Mouse (Mus musculus) forebrain, embryonic 16.5 days (tissue): ENCODE results near the gene Ryr2. TPM values are rescaled to one million over a fixed set of nuclear protein-coding genes. Genes with fewer than 3 reads are reported as not detected.

ENCODE experiments used
- ATAC-seq: fragments of 200-750 bp; cut with Nextera tagmentation; 2 replicates; pipeline ENCODE4 v1.8.0; 2017; ENCODE audit warnings: mild to moderate bottlenecking, moderate library complexity
- H3K27ac ChIP-seq: fragments of 300-500 bp; sonication (generic); 2 replicates; pipeline ENCODE4 v1.5.1; 2014; ENCODE audit warnings: low read length, control low read depth
- H3K27me3 ChIP-seq: fragments of 300-500 bp; sonication (generic); replicated peaks from 2 replicates; pipeline ENCODE4 v1.6.1; 2014; ENCODE audit warnings: low read length; ENCODE audit not compliant: control insufficient read depth, insufficient read depth
- H3K36me3 ChIP-seq: fragments of 300-500 bp; sonication (generic); 2 replicates; pipeline ENCODE4 v1.6.1; 2014; ENCODE audit not compliant: control insufficient read depth, insufficient read depth
- H3K4me1 ChIP-seq: fragments of 300-500 bp; sonication (generic); replicated peaks from 2 replicates; pipeline ENCODE4 v1.6.1; 2014; ENCODE audit warnings: low read length; ENCODE audit not compliant: control insufficient read depth, insufficient read depth
- H3K4me2 ChIP-seq: fragments of 300-500 bp; sonication (generic); 2 replicates; pipeline ENCODE4 v1.6.1; 2014; ENCODE audit warnings: mild to moderate bottlenecking, low read length, control low read depth
- H3K4me3 ChIP-seq: fragments of 300-500 bp; sonication (generic); replicated peaks from 2 replicates; pipeline ENCODE4 v1.5.1; 2014; ENCODE audit warnings: mild to moderate bottlenecking, low read length, control low read depth
- H3K9ac ChIP-seq: fragments of 300-500 bp; sonication (generic); replicated peaks from 2 replicates; pipeline ENCODE4 v1.6.1; 2014; ENCODE audit warnings: low read depth, low read length, control low read depth
- H3K9me3 ChIP-seq: fragments of 300-500 bp; sonication (generic); 2 replicates; pipeline ENCODE4 v1.6.1; 2016; ENCODE audit warnings: low read length; ENCODE audit not compliant: control insufficient read depth
- WGBS: fragments of 180-500 bp; shearing (Covaris S2); extraction: QIAGEN DNeasy Blood & Tissue Kit; methylation state at CpG from one replicate; pipeline ENCODE4 v1.1.7; 2014; 5-methylcytosine and 5-hydroxymethylcytosine counted together
- polyA plus RNA-seq: library from polyadenylated mRNA; unstranded; fragments of >200 nt; fragmentation: Nextera tagmentation; extraction: Ambion mirVana; gene quantifications from 2 replicates; pipeline ENCODE4 v1.2.1, GENCODE M21; 2015

Gene Ryr2
- polyA plus RNA-seq, 1 experiment from 2014 or later, result 2.2 TPM

DNA sequence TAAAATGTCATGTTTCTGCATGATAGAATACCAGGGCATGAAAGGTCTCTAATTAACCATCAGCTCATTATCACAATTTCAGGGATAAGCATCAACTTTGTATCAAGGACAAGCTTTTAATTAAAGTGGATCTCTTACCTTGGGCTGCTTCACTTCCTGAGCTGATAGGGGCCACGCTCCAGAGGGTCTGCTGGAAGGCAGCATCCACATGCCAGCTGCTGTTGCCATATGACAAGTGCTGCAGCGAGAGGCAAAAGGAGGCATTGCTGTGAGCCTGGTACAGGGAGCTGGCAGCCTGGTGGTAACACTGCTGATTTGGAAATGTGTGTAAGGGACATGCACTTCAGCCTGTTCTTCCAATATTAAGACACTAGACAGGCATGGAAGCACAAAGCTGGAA, 237.8 kb downstream of the Ryr2 start:
- Histone ChIP-seq H3K9ac (no peak overlapping the region), H3K36me3 (no peaks in the 10 kb centered on the region), H3K4me2 (no peak overlapping the region), H3K4me3 (no peak overlapping the region), H3K4me1 (no peaks in the 10 kb centered on the region), H3K9me3 (no peaks in the 10 kb centered on the region), H3K27ac (no peak overlapping the region), H3K27me3 (no peaks in the 10 kb centered on the region)
- ATAC-seq, result peak; percentile 43; the same call in 1 of the 2 replicates
- WGBS, result 47% methylated on average over 2 of the region's 2 CpGs

- Histone ChIP-seq H3K4me1 (no peaks in the 10 kb centered on the region), H3K27me3 (no peaks in the 10 kb centered on the region), H3K4me3 (no peak overlapping the region), H3K9me3 (no peaks in the 10 kb centered on the region), H3K9ac (no peak overlapping the region), H3K4me2 (no peak overlapping the region), H3K36me3 (no peaks in the 10 kb centered on the region), H3K27ac (no peak overlapping the region)
- 82% methylated on average over 7 of the region's 7 CpGs for WGBS
- ATAC-seq, result no peak
Measured at GRCm38 (mm10) chr13:11868056-11868455, 238.7 kb downstream of the Ryr2 start.

DNA sequence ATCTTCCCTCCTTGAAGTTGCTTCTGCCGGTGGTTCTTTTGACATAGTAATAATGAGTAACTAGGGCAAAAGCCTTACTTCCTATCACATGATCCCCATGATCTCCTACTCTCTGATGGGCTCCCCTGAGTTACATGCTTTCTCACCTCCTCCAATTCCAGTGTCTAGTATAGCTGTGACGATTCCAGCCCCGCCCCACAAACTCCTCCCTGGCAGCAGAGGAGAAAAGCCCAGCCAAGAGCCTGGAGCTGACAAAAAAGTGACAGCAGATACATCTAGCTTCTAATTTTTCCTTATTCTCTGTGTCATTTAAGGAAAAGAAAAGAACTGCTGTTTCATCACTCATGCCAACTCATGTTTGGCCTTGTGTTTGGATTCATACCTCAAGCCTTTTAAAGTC, 241.5 kb downstream of the Ryr2 start:
- Histone ChIP-seq H3K9me3 (no peaks in the 10 kb centered on the region), H3K9ac (no peak overlapping the region), H3K4me3 (no peak overlapping the region), H3K27ac (no peak overlapping the region), H3K36me3 (no peaks in the 10 kb centered on the region), H3K27me3 (no peaks in the 10 kb centered on the region), H3K4me1 (no peaks in the 10 kb centered on the region), H3K4me2 (no peak overlapping the region)
- 73% methylated on average over 3 of the region's 3 CpGs for WGBS
- ATAC-seq, result no peak

DNA sequence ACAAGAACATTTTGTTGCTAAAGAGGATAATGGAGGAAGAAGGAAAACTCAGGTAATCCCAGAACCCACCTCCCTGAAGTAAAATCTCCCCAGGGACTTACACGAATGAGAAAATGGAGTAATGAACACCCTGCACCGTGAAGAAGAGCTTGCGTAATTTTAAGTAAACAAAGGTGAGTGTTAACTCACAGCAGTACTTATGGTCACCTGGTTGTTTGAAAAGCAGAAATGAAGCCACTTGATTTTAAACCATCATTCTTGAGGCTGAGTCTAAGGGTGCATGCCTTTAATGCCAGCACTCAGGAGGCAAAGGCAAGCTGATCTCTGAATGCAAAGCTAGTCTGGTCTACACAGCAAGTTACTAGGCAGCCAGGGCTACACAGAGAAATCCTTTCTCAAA, 255.1 kb downstream of the Ryr2 start:
- H3K36me3 ChIP-seq, result no peaks in the 10 kb centered on the region
- H3K9me3 ChIP-seq, result no peaks in the 10 kb centered on the region
- H3K4me1 ChIP-seq, result no peaks in the 10 kb centered on the region
- WGBS, result 88% methylated on average over 3 of the region's 3 CpGs
- H3K27me3 ChIP-seq, result no peaks in the 10 kb centered on the region
- no peak overlapping the region for H3K9ac ChIP-seq
- no peak overlapping the region for H3K4me2 ChIP-seq
- no peak overlapping the region for H3K27ac ChIP-seq
- no peak for ATAC-seq
- H3K4me3 ChIP-seq, result no peak overlapping the region

- Histone ChIP-seq H3K27me3 (no peaks in the 10 kb centered on the region), H3K4me2 (no peak overlapping the region), H3K36me3 (no peaks in the 10 kb centered on the region), H3K9ac (no peak overlapping the region), H3K9me3 (no peaks in the 10 kb centered on the region), H3K27ac (no peak overlapping the region), H3K4me1 (no peaks in the 10 kb centered on the region), H3K4me3 (no peak overlapping the region)
- ATAC-seq, result no peak
- 92% methylated on average over 1 of the region's 1 CpGs for WGBS
Measured at GRCm38 (mm10) chr13:11843889-11844288, 262.9 kb downstream of the Ryr2 start.

GRCm38 (mm10) chr13:11837870-11838269, 268.9 kb downstream of the Ryr2 start:
- WGBS, result 94% methylated on average over 3 of the region's 3 CpGs
- Histone ChIP-seq H3K36me3 (no peaks in the 10 kb centered on the region), H3K4me1 (no peaks in the 10 kb centered on the region), H3K4me3 (no peak overlapping the region), H3K27me3 (no peaks in the 10 kb centered on the region), H3K9ac (no peak overlapping the region), H3K4me2 (no peak overlapping the region), H3K9me3 (no peaks in the 10 kb centered on the region), H3K27ac (no peak overlapping the region)
- no peak for ATAC-seq

DNA sequence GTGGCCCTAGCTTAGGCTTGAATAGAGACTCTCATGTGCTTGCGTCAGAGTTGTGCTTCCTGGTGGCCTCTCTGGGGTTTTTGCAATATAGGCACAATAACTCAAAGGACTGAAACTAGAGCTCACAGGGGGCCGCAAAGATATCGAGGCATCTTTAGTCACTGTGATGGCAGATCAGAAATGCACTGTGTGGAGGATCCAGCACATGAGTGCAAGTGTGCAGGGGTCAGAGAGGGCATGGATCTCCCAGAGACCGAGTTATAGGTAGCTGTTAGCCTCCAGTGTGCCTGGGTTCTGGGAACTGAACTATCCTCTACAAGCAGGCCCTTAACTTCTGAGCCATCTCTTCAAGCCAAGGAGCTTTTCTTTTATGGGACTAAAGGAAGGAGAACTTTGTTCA, 269.6 kb downstream of the Ryr2 start:
- ATAC-seq, result no peak
- Histone ChIP-seq H3K36me3 (no peaks in the 10 kb centered on the region), H3K4me3 (no peak overlapping the region), H3K27me3 (no peaks in the 10 kb centered on the region), H3K27ac (no peak overlapping the region), H3K4me2 (no peak overlapping the region), H3K9me3 (no peaks in the 10 kb centered on the region), H3K4me1 (no peaks in the 10 kb centered on the region), H3K9ac (no peak overlapping the region)
- 88% methylated on average over 4 of the region's 4 CpGs for WGBS

GRCm38 (mm10) chr13:11836304-11837078, 270.3 kb downstream of the Ryr2 start:
- ATAC-seq, result no peak
- Histone ChIP-seq H3K9ac (no peak overlapping the region), H3K4me3 (no peak overlapping the region), H3K36me3 (no peaks in the 10 kb centered on the region), H3K27me3 (no peaks in the 10 kb centered on the region), H3K27ac (no peak overlapping the region), H3K4me1 (no peaks in the 10 kb centered on the region), H3K4me2 (no peak overlapping the region), H3K9me3 (no peaks in the 10 kb centered on the region)
- WGBS, result 16% methylated on average over 6 of the region's 6 CpGs

DNA sequence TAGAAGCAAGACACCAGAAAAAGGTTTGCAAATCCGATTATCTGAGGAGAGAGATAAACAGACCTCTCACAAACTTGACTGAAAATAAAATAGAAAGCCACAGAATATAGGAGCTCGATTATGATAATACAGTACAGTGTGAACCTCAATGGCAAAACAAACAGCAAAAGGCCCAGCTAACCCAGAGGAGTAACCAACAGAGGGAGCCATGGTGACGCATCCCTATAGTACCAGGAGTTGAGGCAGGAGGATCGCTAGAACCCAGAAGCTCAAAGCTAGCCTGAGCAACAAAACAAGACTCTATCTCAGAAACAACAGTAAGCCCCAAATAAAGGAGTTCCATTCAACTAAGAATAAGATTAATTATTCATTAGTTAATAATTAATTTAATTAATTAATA, 275.5 kb downstream of the Ryr2 start:
- Histone ChIP-seq H3K4me1 (no peaks in the 10 kb centered on the region), H3K27ac (no peak overlapping the region), H3K4me3 (no peak overlapping the region), H3K27me3 (no peaks in the 10 kb centered on the region), H3K9me3 (no peaks in the 10 kb centered on the region), H3K4me2 (no peak overlapping the region), H3K36me3 (no peaks in the 10 kb centered on the region), H3K9ac (no peak overlapping the region)
- 92% methylated on average over 4 of the region's 4 CpGs for WGBS
- ATAC-seq, result no peak
